Mouse (Mus musculus) 3T3-L1 (cell line): ENCODE data around the gene Map3k11.
"Not testable (repeated sequence)": the region's sequence is repeated elsewhere in the genome, so short reads cannot be mapped to it uniquely, and the experiment has no call there.

Experiments used
- DNase-seq: peaks from one replicate; pipeline ENCODE4 v3.0.0-alpha.2; 2015; ENCODE audit warnings: low read depth, low spot score

Gene Map3k11

GRCm38 (mm10) chr19:5666386-5666785, 22.2 kb upstream of the Map3k11 start:
- DNase-seq, result no peak

- DNase-seq, result no peak
These were observed 20.2 kb upstream of the Map3k11 start for GRCm38 (mm10) chr19:5668372-5668771.

GRCm38 (mm10) chr19:5680432-5680831, 8.1 kb upstream of the Map3k11 start:
- DNase-seq, result no peak

DNA sequence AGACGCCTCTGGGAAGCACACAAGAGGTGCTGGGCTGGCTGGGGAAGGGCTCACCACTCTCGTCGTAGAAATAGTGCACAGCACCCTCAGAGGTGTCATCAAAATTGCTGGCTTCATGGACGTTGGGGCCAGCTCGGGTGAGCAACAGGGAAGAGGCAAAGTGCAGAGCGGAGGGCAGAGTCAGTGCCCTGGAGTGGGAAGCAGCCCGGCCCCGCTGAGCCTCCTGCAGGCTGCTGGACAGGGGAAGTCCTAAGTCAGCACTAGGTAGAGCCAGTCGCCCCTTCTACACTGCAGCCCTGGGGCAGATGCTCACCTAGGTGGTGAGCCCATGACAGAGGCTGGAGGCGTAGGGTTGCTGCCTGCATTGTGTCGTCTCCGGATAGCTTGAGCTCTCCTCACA, 4.3 kb upstream of the Map3k11 start:
- DNase-seq, result no peak

DNA sequence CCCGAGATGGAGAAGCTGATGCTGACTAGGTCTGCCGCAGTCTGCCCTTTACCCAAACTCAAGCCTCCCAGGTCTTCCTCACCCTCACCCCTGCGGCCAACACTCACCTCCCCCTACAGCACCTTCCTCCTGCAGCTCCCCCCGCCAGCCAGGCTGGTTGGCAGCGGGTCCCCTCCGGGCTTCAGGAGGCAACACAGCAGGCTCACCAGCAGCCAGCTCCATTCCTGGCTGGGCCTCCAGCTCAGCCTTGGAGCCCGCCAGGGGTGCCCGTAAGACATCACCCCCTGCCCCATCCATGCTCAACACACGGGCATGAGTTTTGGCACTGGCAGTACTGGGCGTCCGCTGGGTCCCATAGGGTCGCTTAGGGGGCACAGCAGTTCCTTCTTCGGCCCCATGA, 3.6 kb upstream of the Map3k11 start:
- no peak for DNase-seq

DNA sequence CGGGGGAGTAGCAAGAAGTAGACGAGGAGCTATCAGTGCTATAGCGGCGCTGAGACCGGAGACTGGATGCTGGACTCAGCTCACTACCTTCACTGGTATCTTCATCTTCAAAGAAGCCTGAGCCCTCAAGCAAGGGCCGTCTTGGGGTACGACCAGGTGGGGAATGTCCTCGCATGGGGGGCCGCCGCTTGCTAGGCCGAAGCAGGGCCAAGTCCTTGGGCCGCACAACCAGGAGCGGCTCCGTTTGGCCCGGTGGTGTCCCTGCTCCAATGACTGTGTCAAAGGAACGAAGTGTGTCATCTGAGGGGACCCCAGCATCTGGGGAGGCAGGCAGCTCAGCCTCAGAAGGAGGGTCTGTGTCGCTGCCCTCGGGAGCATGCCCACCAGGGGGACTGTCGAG, 3.1 kb upstream of the Map3k11 start:
- DNase-seq, result no peak

GRCm38 (mm10) chr19:5685861-5686260, 2.7 kb upstream of the Map3k11 start:
- no peak for DNase-seq

DNA sequence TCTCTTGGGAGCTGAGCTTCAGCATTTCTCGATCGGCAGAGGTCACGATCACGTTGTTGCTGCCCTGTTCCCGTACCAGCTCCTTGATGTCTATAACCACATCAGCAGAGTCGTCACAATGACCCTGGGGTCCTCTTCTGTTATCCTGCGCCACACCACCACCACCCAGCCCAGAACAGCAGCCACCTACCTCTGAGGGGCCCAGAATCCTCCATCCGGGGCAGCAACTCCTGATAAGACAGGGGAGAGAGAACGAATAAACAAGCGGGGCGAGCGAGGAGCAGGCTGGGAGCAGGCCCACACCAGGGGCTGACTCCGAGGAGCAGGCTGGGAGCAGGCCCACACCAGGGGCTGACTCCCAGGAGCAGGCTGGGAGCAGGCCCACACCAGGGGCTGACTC, 2.1 kb upstream of the Map3k11 start:
- no peak for DNase-seq

GRCm38 (mm10) chr19:5686954-5687353, 1.6 kb upstream of the Map3k11 start:
- not testable (repeated sequence) for DNase-seq

DNA sequence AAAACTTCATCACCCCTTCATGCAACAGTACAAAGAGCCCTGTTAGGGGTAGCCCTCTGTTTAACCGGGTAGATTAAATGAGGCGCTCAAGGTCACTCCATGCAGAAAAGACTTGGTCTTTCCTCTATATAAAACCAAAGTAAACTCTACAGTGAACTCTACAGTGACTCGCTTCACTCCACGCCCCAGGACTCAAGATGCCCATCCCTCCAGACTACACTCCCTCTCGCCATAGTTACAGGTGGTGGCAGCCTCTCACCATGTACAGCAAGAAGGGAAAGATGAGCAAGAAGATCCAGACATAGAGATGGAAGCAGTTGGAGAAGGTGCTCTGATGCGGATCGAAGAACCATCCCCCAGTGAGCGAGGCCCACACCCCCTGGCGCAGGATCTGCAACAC, 804 bp upstream of the Map3k11 start:
- DNase-seq, result peak; percentile 56

GRCm38 (mm10) chr19:5689088-5689428, 516 bp downstream of the Map3k11 start:
- no peak for DNase-seq

- DNase-seq, result peak; percentile 94
These were observed 1.2 kb downstream of the Map3k11 start for GRCm38 (mm10) chr19:5689565-5690342.

GRCm38 (mm10) chr19:5690343-5690735, 1.8 kb downstream of the Map3k11 start:
- no peak for DNase-seq

GRCm38 (mm10) chr19:5691601-5692000, 3.1 kb downstream of the Map3k11 start:
- DNase-seq, result no peak

GRCm38 (mm10) chr19:5692086-5692912, 3.8 kb downstream of the Map3k11 start:
- no peak for DNase-seq

GRCm38 (mm10) chr19:5692913-5693396, 4.4 kb downstream of the Map3k11 start:
- DNase-seq, result no peak

- DNase-seq, result no peak
These were observed 5.3 kb downstream of the Map3k11 start for GRCm38 (mm10) chr19:5693801-5694200.

DNA sequence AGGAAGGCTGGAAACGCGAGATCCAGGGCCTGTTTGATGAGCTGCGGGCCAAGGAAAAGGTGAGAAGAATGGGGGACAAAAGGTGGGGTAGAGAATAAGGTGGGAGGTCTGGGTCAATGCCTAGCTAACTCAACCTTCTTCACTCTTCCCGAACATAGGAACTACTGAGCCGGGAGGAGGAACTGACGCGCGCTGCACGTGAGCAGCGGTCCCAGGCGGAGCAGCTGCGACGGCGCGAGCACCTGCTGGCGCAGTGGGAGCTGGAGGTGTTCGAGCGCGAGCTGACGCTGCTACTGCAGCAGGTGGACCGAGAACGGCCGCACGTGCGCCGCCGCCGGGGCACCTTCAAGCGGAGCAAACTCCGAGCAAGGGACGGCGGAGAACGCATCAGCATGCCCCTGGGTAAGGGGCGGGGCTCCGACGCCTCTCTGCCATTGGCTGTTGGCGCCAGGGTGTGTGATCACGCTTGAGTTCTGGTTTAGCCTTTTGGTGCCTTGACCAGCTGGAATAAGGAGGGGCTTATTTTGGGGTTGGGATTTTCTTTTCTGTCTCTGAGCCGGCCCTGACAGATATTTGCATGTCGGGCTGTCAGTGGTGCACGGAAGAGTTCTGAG, 7.4 kb downstream of the Map3k11 start:
- DNase-seq, result no peak

DNA sequence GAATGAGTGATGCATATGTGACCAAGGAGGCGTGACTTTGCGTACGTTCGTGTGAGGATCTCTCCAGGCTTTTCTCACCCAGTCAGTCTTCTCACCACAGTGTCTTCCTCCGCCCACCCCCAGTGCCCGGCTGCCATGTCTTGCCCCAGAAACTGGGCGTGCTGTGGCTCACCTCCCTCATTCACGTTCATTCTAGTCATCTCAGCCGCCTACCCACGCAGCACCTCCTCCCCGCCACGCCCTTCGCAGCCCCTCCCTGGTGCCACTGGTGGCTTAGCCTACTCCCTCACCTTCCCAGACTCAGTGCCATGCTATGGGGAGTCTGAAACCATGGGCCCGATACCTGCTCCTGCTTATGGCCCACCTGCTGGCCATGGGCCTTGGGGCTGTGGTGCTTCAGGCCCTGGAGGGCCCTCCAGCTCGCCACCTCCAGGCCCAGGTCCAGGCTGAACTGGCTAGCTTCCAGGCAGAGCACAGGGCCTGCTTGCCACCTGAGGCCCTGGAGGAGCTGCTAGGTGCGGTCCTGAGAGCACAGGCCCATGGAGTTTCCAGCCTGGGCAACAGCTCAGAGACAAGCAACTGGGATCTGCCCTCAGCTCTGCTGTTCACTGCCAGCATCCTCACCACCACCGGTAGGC, 15.7 kb downstream of the Map3k11 start, which contains the start of gene Kcnk7:
TSS of gene Kcnk7 (plus strand) at position 205 of the 638 bp plus-strand sequence.
- no peak for DNase-seq

DNA sequence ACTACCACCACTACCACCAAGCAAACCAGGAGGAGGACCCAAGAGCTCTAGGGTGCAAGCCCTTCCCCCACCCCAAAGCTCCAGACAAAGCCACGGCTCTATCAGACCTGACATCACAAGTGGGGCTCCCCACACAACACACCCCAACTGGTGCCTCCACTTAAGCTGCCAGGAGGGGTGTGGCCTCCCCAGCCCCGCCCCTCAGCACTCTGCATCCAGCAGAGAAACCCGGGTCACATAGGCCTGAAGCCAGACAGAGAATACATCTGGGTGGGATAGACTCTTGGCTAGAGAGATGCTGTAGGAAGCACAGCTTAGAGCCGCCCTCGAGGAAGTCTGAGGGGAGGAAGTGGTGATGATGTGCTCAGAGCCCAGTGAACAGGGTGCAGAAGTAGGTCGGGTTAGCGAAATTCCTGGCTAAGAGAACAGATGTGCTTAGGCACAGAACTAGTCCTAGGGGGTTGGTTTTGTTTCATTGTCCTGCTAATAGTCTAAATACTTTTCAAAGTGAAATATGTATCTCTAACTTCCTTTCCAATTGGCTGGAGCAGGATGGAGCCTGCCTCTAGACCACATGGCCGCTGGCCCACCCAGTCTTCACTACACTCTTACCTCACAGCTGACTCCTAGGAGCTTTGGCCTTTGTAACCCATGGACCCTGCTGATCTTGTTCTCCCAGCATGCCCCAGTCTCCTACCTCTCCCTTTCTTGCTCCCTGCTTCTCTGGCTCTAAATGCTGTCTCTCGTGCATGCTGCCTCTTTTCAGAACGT, 16.4 kb downstream of the Map3k11 start:
- peak; percentile 65 for DNase-seq

GRCm38 (mm10) chr19:5710068-5710467, 21.5 kb downstream of the Map3k11 start:
- DNase-seq, result no peak
